Mouse (Mus musculus) lung, postnatal 0 days (tissue): ENCODE measurements around the gene Thrb. TPM values are rescaled to one million over a fixed set of nuclear protein-coding genes. Genes with fewer than 3 reads are reported as not detected.

ENCODE experiments used
- ATAC-seq: fragments of 200-750 bp; cut with Nextera tagmentation; 2 replicates; pipeline ENCODE4 v1.8.0; 2017; ENCODE audit warnings: moderate library complexity
- DNase-seq: peaks from one replicate; pipeline ENCODE4 v3.0.0-alpha.2; 2016; ENCODE audit warnings: low spot score
- H3K27ac ChIP-seq: fragments of 300-500 bp; sonication (generic); 2 replicates; pipeline ENCODE4 v1.5.1; 2014; ENCODE audit warnings: antibody characterized with exemption, mild to moderate bottlenecking, low read length, mixed read lengths
- H3K27me3 ChIP-seq: fragments of 300-500 bp; sonication (generic); replicated peaks from 2 replicates; pipeline ENCODE4 v1.6.1; 2014; ENCODE audit warnings: low read length, mixed read lengths; ENCODE audit not compliant: insufficient read depth
- H3K36me3 ChIP-seq: fragments of 300-500 bp; sonication (generic); 2 replicates; pipeline ENCODE4 v1.6.1; 2014; ENCODE audit warnings: low read length, mixed read lengths; ENCODE audit not compliant: insufficient read depth
- H3K4me1 ChIP-seq: fragments of 300-500 bp; sonication (generic); 2 replicates; pipeline ENCODE4 v1.6.1; 2014; ENCODE audit warnings: antibody characterized with exemption, low read depth, low read length, mixed read lengths; ENCODE audit not compliant: insufficient read depth
- H3K4me2 ChIP-seq: fragments of 300-500 bp; sonication (generic); replicated peaks from 2 replicates; pipeline ENCODE4 v1.6.1; 2014; ENCODE audit warnings: low read depth, mild to moderate bottlenecking, low read length, moderate library complexity, mixed read lengths
- H3K4me3 ChIP-seq: fragments of 300-500 bp; sonication (generic); 2 replicates; pipeline ENCODE4 v1.5.1; 2014; ENCODE audit warnings: low read depth, low read length
- H3K9ac ChIP-seq: fragments of 300-500 bp; sonication (generic); replicated peaks from 2 replicates; pipeline ENCODE4 v1.6.1; 2014; ENCODE audit warnings: low read depth, mild to moderate bottlenecking
- H3K9me3 ChIP-seq: fragments of 300-500 bp; sonication (generic); 2 replicates; pipeline ENCODE4 v1.6.1; 2016; ENCODE audit warnings: low read length, mixed read lengths
- CTCF ChIP-seq: IDR thresholded peaks from 2 replicates; pipeline ENCODE4 v1.5.1; 2016; ENCODE audit warnings: antibody characterized with exemption, mild to moderate bottlenecking
- EP300 ChIP-seq: IDR thresholded peaks from 2 replicates; pipeline ENCODE4 v1.6.1; 2016; ENCODE audit warnings: antibody characterized with exemption, mild to moderate bottlenecking, control low read depth
- WGBS: fragments of 180-500 bp; shearing (Covaris S2); extraction: QIAGEN DNeasy Blood & Tissue Kit; methylation state at CpG from one replicate; pipeline ENCODE4 v1.1.7; 2014; 5-methylcytosine and 5-hydroxymethylcytosine counted together
- polyA plus RNA-seq: library from polyadenylated mRNA; unstranded; fragments of >200 nt; fragmentation: Nextera tagmentation; extraction: Ambion mirVana; gene quantifications from 2 replicates; pipeline ENCODE4 v1.2.1, GENCODE M21; 2015

Thrb gene
- polyA plus RNA-seq, 1 experiment from 2014 or later: 2.8 TPM

GRCm38 (mm10) chr14:17641770-17642169, 18.3 kb upstream of the Thrb start:
- Histone ChIP-seq H3K4me2 (no peak overlapping the region), H3K4me1 (no peaks in the 10 kb centered on the region), H3K9ac (no peak overlapping the region), H3K9me3 (no peaks in the 10 kb centered on the region), H3K4me3 (no peak overlapping the region), H3K27me3 (no peaks in the 10 kb centered on the region), H3K36me3 (no peaks in the 10 kb centered on the region), H3K27ac (no peak overlapping the region)
- no peak for TF ChIP-seq EP300
- TF ChIP-seq CTCF: no peak
- no peak for ATAC-seq
- DNase-seq: no peak
- 45% methylated on average over 3 of the region's 3 CpGs for WGBS

GRCm38 (mm10) chr14:17655084-17655483, 5.0 kb upstream of the Thrb start:
- H3K27ac ChIP-seq: no peak overlapping the region
- no peak for ATAC-seq
- no peaks in the 10 kb centered on the region for H3K9me3 ChIP-seq
- 0 out of 2 replicates have a peak, but pooled peaks cover 5% of the 10 kb centered on the region for H3K4me1 ChIP-seq
- H3K4me3 ChIP-seq: no peak overlapping the region
- H3K9ac ChIP-seq: no peak overlapping the region
- TF ChIP-seq CTCF (no peak), EP300 (no peak)
- WGBS: 75% methylated on average over 5 of the region's 5 CpGs
- DNase-seq: no peak
- H3K4me2 ChIP-seq: no peak overlapping the region
- no peaks in the 10 kb centered on the region for H3K27me3 ChIP-seq
- H3K36me3 ChIP-seq: no peaks in the 10 kb centered on the region

GRCm38 (mm10) chr14:17659031-17659430, 1.0 kb upstream of the Thrb start:
- WGBS: 0% methylated on average over 9 of the region's 10 CpGs
- peak; percentile 64 for ATAC-seq
- peak; percentile 94 for DNase-seq
- peak overlapping the region; percentile 62 for H3K4me3 ChIP-seq
- no peak overlapping the region for H3K27ac ChIP-seq
- H3K9me3 ChIP-seq: no peaks in the 10 kb centered on the region
- no peak overlapping the region for H3K9ac ChIP-seq
- H3K4me1 ChIP-seq: 0 out of 2 replicates have a peak, but pooled peaks cover 6% of the 10 kb centered on the region
- TF ChIP-seq CTCF (peak; percentile 71), EP300 (no peak)
- no peaks in the 10 kb centered on the region for H3K36me3 ChIP-seq
- peak overlapping the region; percentile 98 for H3K4me2 ChIP-seq
- H3K27me3 ChIP-seq: 0 out of 2 replicates have a peak, but pooled peaks cover 4% of the 10 kb centered on the region

DNA sequence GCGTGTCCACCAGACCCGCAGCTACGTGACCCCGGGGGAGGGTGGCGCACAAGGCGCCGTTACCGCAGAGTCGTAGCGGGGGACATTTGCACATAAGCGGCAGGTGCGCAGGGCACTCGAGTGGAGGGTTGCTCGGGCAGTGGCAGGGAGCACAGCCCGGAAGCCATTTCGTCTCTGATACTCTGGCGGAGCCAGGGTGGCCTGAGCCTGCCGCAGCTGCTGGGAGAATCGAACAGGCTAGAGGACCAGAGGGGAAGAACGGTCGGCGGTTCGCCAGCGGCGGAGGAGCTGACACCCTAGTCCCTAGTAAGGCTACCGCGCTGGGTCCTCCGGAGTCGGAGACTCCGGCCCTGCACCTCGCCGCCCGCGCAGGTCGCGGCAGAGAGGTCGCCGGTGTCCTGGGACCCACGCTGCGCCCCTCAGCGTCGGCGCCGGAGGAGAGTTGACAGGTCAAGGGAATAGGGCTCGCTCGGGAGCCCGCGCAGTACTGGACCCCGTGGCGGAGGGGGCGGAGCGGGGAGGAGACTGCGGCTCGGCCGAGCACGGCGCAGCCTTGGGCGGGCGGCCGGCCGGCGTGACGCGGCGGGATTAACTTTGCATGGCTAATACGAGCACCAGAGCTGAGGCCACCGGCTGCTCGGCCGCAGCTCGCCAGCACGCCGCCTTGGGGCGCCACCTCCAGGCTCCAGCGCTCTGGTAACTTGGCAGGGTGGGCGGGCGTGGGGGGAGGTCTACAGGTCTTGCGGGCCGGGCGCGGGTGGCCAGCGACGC, 453 bp downstream of the Thrb start:
- Histone ChIP-seq H3K27me3 (0 out of 2 replicates have a peak, but pooled peaks cover 4% of the 10 kb centered on the region), H3K27ac (peak overlapping the region; percentile 15; the same call in 1 of the 2 replicates), H3K9me3 (no peaks in the 10 kb centered on the region), H3K9ac (peak overlapping the region; percentile 36), H3K4me1 (0 out of 2 replicates have a peak, but pooled peaks cover 6% of the 10 kb centered on the region), H3K4me3 (peak overlapping the region; percentile 62), H3K4me2 (peak overlapping the region; percentile 98), H3K36me3 (no peaks in the 10 kb centered on the region)
- DNase-seq: peak; percentile 77
- WGBS: 1% methylated on average over 70 of the region's 82 CpGs
- peak; percentile 50 for TF ChIP-seq CTCF
- no peak for TF ChIP-seq EP300
- peak; percentile 95 for ATAC-seq

DNA sequence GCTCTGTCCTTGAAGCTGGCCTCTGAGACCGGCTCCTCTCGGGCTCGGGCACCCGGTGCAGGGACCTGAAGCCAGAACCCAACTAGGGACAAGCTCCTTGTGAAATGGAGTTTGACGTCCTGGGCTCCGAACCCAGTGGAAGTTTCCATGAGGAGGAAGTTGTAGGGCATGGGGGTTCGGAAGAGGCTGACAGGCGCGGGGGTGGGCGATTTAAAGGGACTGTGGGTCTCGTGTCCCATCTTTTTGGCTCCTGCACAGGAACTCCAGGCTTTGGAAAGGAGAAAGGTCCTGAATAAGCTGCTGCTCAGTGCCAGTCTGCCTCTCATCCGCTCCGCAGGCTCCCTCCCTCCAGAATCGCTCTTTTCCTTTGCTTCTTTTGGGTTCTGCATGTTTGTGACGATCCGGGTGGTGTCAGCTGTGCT, 1.1 kb downstream of the Thrb start:
- Histone ChIP-seq H3K4me1 (0 out of 2 replicates have a peak, but pooled peaks cover 6% of the 10 kb centered on the region), H3K9me3 (no peaks in the 10 kb centered on the region), H3K4me2 (peak overlapping the region; percentile 98), H3K9ac (peak overlapping the region; percentile 36), H3K27me3 (0 out of 2 replicates have a peak, but pooled peaks cover 4% of the 10 kb centered on the region), H3K36me3 (no peaks in the 10 kb centered on the region), H3K27ac (no peak overlapping the region), H3K4me3 (peak overlapping the region; percentile 62)
- DNase-seq: no peak
- ATAC-seq: peak; percentile 11; the same call in 1 of the 2 replicates
- 1% methylated on average over 16 of the region's 16 CpGs for WGBS
- no peak for TF ChIP-seq CTCF
- no peak for TF ChIP-seq EP300

GRCm38 (mm10) chr14:17662087-17662486, 2.0 kb downstream of the Thrb start:
- ATAC-seq: no peak
- Histone ChIP-seq H3K9ac (no peak overlapping the region), H3K9me3 (no peaks in the 10 kb centered on the region), H3K36me3 (no peaks in the 10 kb centered on the region), H3K27me3 (0 out of 2 replicates have a peak, but pooled peaks cover 4% of the 10 kb centered on the region), H3K27ac (no peak overlapping the region), H3K4me2 (no peak overlapping the region), H3K4me1 (0 out of 2 replicates have a peak, but pooled peaks cover 6% of the 10 kb centered on the region), H3K4me3 (no peak overlapping the region)
- no peak for DNase-seq
- WGBS: 49% methylated on average over 5 of the region's 5 CpGs
- TF ChIP-seq CTCF: no peak
- TF ChIP-seq EP300: no peak
